Mouse (Mus musculus): ENCODE measurements at regions not wholly inside any gene's neighbourhood (a gene's known extent, or its start where the extent isn't known, plus 50 kb on each side); places are given as distances from the start of the nearest gene placed in this dataset.

DNA sequence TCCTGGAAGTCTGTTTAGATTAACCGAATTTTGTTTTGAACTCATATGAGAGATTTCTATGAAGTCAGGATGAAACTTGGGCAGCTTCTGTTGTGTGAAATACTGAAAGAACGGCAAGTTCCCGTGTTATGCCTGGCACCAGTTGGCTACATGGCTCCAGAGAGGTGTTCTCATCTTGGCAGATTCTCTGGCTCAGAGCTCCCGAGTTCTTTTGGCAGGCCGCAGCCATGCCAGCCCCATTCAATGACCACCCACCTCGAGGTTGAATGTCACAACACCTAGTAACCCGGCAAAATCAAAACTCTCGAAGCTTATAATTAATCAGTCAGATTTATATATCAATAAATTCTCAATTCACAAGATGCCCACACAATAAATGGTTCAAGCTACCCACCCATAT lies 489.5 kb upstream of the Flrt2 start:
- TF ChIP-seq CTCF (IDR thresholded peaks at IDR 0.05; ENCODE audit: low read depth) (no peak), EP300 (IDR thresholded peaks at IDR 0.05; ENCODE audit: low read depth) (no peak)

All from liver, embryonic 14.5 days (tissue).